Mouse (Mus musculus) hindbrain, embryonic 13.5 days (tissue): ENCODE results near the gene Slc35f1. TPM values are rescaled to one million over a fixed set of nuclear protein-coding genes. Genes with fewer than 3 reads are reported as not detected.

ENCODE experiments used
- ATAC-seq: fragments of 200-750 bp; cut with Nextera tagmentation; 2 replicates; pipeline ENCODE4 v1.8.0; 2017; ENCODE audit warnings: moderate TSS enrichment; ENCODE audit not compliant: low FRiP score
- H3K27ac ChIP-seq: fragments of 300-500 bp; sonication (generic); 2 replicates; pipeline ENCODE4 v1.5.1; 2015; ENCODE audit warnings: inconsistent platforms, mild to moderate bottlenecking, moderate library complexity
- H3K27me3 ChIP-seq: fragments of 300-500 bp; sonication (generic); 2 replicates; pipeline ENCODE4 v1.6.1; 2015; ENCODE audit warnings: mild to moderate bottlenecking, inconsistent platforms
- H3K36me3 ChIP-seq: fragments of 300-500 bp; sonication (generic); 2 replicates; pipeline ENCODE4 v1.6.1; 2015; ENCODE audit warnings: mild to moderate bottlenecking, inconsistent platforms
- H3K4me1 ChIP-seq: fragments of 300-500 bp; sonication (generic); replicated peaks from 2 replicates; pipeline ENCODE4 v1.6.1; 2015; ENCODE audit warnings: inconsistent platforms
- H3K4me2 ChIP-seq: fragments of 300-500 bp; sonication (generic); 2 replicates; pipeline ENCODE4 v1.6.1; 2015; ENCODE audit warnings: inconsistent platforms, mild to moderate bottlenecking, moderate library complexity
- H3K4me3 ChIP-seq: fragments of 300-500 bp; sonication (generic); 2 replicates; pipeline ENCODE4 v1.5.1; 2015; ENCODE audit warnings: mild to moderate bottlenecking, inconsistent platforms
- H3K9ac ChIP-seq: fragments of 300-500 bp; sonication (generic); 2 replicates; pipeline ENCODE4 v1.6.1; 2015; ENCODE audit warnings: mild to moderate bottlenecking, inconsistent platforms
- H3K9me3 ChIP-seq: fragments of 300-500 bp; sonication (generic); 2 replicates; pipeline ENCODE4 v1.6.1; 2016; ENCODE audit warnings: inconsistent platforms
- WGBS: fragments of 180-500 bp; shearing (Covaris S2); methylation state at CpG from one replicate; pipeline ENCODE4 v1.1.7; 2015; 5-methylcytosine and 5-hydroxymethylcytosine counted together
- polyA plus RNA-seq: library from polyadenylated mRNA; unstranded; fragments of >200 nt; fragmentation: Nextera tagmentation; extraction: Ambion mirVana; gene quantifications from 2 replicates; pipeline ENCODE4 v1.2.1, GENCODE M21; 2015

Slc35f1 gene
- polyA plus RNA-seq, 1 experiment from 2014 or later, result 31.6 TPM

GRCm38 (mm10) chr10:52807808-52808207 is 117.5 kb downstream of the Slc35f1 start:
- no peak overlapping the region for H3K4me3 ChIP-seq
- no peaks in the 10 kb centered on the region for H3K36me3 ChIP-seq
- no peaks in the 10 kb centered on the region for H3K9me3 ChIP-seq
- H3K27ac ChIP-seq, result no peak overlapping the region
- 0 out of 2 replicates have a peak, but pooled peaks cover 4% of the 10 kb centered on the region for H3K4me1 ChIP-seq
- H3K9ac ChIP-seq, result no peak overlapping the region
- WGBS, result 32% methylated on average over 2 of the region's 2 CpGs
- ATAC-seq, result no peak
- no peak overlapping the region for H3K4me2 ChIP-seq
- no peaks in the 10 kb centered on the region for H3K27me3 ChIP-seq

- Histone ChIP-seq H3K27me3 (no peaks in the 10 kb centered on the region), H3K9me3 (no peaks in the 10 kb centered on the region), H3K4me2 (no peak overlapping the region), H3K4me1 (no peaks in the 10 kb centered on the region), H3K27ac (no peak overlapping the region), H3K4me3 (no peak overlapping the region), H3K9ac (no peak overlapping the region), H3K36me3 (no peaks in the 10 kb centered on the region)
- WGBS, result 97% methylated on average over 4 of the region's 4 CpGs
- no peak for ATAC-seq
Observed at GRCm38 (mm10) chr10:52812861-52813260, 122.5 kb downstream of the Slc35f1 start.

GRCm38 (mm10) chr10:52814358-52814757 is 124.0 kb downstream of the Slc35f1 start:
- no peaks in the 10 kb centered on the region for H3K9me3 ChIP-seq
- 89% methylated on average over 5 of the region's 5 CpGs for WGBS
- no peak for ATAC-seq
- no peak overlapping the region for H3K4me2 ChIP-seq
- no peaks in the 10 kb centered on the region for H3K36me3 ChIP-seq
- no peak overlapping the region for H3K9ac ChIP-seq
- H3K4me3 ChIP-seq, result no peak overlapping the region
- no peaks in the 10 kb centered on the region for H3K4me1 ChIP-seq
- no peaks in the 10 kb centered on the region for H3K27me3 ChIP-seq
- H3K27ac ChIP-seq, result no peak overlapping the region

DNA sequence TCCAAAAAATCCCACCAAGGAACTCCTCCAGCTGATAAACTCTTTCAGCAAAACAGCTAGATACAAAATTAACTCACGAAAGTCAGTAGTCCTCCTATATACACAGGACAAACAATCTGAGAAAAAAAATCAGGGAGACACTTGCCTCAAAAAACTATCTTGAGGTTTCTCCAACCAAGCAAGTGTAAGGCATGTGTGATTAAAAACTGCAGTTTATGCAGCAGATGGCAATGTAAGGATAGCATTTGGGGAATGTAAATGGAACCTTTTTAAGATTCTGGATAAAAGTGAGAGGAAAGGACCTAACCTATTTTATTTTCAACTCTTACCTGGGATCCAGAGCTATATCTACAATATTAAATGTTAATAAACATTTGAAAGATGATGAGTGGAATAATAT is 129.3 kb downstream of the Slc35f1 start:
- no peak overlapping the region for H3K9ac ChIP-seq
- H3K4me3 ChIP-seq, result no peak overlapping the region
- no peaks in the 10 kb centered on the region for H3K27me3 ChIP-seq
- 89% methylated on average over 1 of the region's 1 CpGs for WGBS
- no peak overlapping the region for H3K4me2 ChIP-seq
- no peak overlapping the region for H3K27ac ChIP-seq
- H3K36me3 ChIP-seq, result no peaks in the 10 kb centered on the region
- H3K4me1 ChIP-seq, result no peaks in the 10 kb centered on the region
- no peaks in the 10 kb centered on the region for H3K9me3 ChIP-seq
- no peak for ATAC-seq

- no peak overlapping the region for H3K9ac ChIP-seq
- H3K27me3 ChIP-seq, result no peaks in the 10 kb centered on the region
- H3K27ac ChIP-seq, result no peak overlapping the region
- H3K9me3 ChIP-seq, result no peaks in the 10 kb centered on the region
- no peak for ATAC-seq
- no peak overlapping the region for H3K4me3 ChIP-seq
- WGBS, result 88% methylated on average over 2 of the region's 2 CpGs
- H3K36me3 ChIP-seq, result no peaks in the 10 kb centered on the region
- no peak overlapping the region for H3K4me2 ChIP-seq
- no peaks in the 10 kb centered on the region for H3K4me1 ChIP-seq
Observed at GRCm38 (mm10) chr10:52822909-52823308, 132.6 kb downstream of the Slc35f1 start.

DNA sequence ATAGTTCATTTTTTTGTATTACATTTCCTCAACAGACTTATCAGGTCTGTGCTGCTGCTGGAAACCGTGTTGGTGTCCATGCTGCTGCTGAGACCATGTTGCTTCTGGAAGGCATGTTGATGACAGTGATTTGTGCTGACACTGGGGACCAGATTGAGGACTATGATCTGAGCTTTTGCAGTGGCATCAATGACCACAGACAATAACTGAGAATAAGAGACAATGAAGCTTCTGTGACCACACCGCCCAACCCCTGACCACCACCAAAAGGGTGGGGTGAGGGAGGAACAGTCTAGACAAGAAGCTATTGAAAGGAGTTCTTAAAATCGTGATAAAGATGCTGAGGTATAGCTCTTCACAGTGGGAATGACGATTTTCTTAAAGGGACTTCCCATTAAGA is 135.4 kb downstream of the Slc35f1 start:
- no peaks in the 10 kb centered on the region for H3K9me3 ChIP-seq
- no peaks in the 10 kb centered on the region for H3K36me3 ChIP-seq
- no peak overlapping the region for H3K4me2 ChIP-seq
- H3K4me3 ChIP-seq, result no peak overlapping the region
- no peaks in the 10 kb centered on the region for H3K4me1 ChIP-seq
- ATAC-seq, result no peak
- 82% methylated on average over 4 of the region's 4 CpGs for WGBS
- H3K9ac ChIP-seq, result no peak overlapping the region
- no peak overlapping the region for H3K27ac ChIP-seq
- no peaks in the 10 kb centered on the region for H3K27me3 ChIP-seq

GRCm38 (mm10) chr10:52840819-52841218 is 150.5 kb downstream of the Slc35f1 start:
- Histone ChIP-seq H3K9me3 (no peaks in the 10 kb centered on the region), H3K36me3 (no peaks in the 10 kb centered on the region), H3K4me3 (no peak overlapping the region), H3K9ac (no peak overlapping the region), H3K4me1 (peaks cover 6% of the 10 kb centered on the region; the same call in 1 of the 2 replicates), H3K4me2 (no peak overlapping the region), H3K27me3 (no peaks in the 10 kb centered on the region), H3K27ac (no peak overlapping the region)
- WGBS, result 33% methylated on average over 2 of the region's 2 CpGs
- ATAC-seq, result no peak

- Histone ChIP-seq H3K27ac (no peak overlapping the region), H3K4me3 (no peak overlapping the region), H3K36me3 (no peaks in the 10 kb centered on the region), H3K4me1 (no peaks in the 10 kb centered on the region), H3K9ac (no peak overlapping the region), H3K4me2 (no peak overlapping the region), H3K9me3 (no peaks in the 10 kb centered on the region), H3K27me3 (no peaks in the 10 kb centered on the region)
- no peak for ATAC-seq
Observed at GRCm38 (mm10) chr10:52851994-52852393, 161.7 kb downstream of the Slc35f1 start.

- H3K4me2 ChIP-seq, result no peak overlapping the region
- no peak overlapping the region for H3K4me3 ChIP-seq
- H3K9ac ChIP-seq, result no peak overlapping the region
- H3K27me3 ChIP-seq, result no peaks in the 10 kb centered on the region
- no peak overlapping the region for H3K27ac ChIP-seq
- no peaks in the 10 kb centered on the region for H3K9me3 ChIP-seq
- H3K4me1 ChIP-seq, result 0 out of 2 replicates have a peak, but pooled peaks cover 8% of the 10 kb centered on the region
- H3K36me3 ChIP-seq, result no peaks in the 10 kb centered on the region
- no peak for ATAC-seq
- WGBS, result 57% methylated on average over 2 of the region's 2 CpGs
Observed at GRCm38 (mm10) chr10:52860851-52861250, 170.5 kb downstream of the Slc35f1 start.

DNA sequence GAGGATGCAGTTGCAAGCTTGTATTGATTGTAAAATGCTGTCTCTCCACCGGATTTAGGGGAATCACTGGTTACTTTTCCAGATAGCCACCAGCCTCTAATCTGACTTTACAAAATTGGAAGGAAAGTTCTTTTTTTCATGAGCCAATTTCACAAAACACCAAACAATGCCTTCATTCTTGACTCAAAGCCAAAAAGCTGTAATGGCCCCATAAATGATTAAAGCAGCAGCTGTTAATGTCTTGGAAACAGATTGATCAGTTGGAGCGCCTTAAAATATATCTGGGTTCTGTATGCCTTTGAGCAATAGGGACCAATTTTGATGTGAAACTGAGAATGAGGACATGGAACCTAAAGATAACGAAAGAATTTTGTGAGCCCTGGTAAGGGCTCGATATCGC is 174.6 kb downstream of the Slc35f1 start:
- H3K36me3 ChIP-seq, result no peaks in the 10 kb centered on the region
- H3K4me1 ChIP-seq, result 0 out of 2 replicates have a peak, but pooled peaks cover 5% of the 10 kb centered on the region
- no peak overlapping the region for H3K9ac ChIP-seq
- no peak overlapping the region for H3K4me2 ChIP-seq
- no peaks in the 10 kb centered on the region for H3K27me3 ChIP-seq
- no peak for ATAC-seq
- no peak overlapping the region; the same call in 1 of the 2 replicates for H3K27ac ChIP-seq
- H3K4me3 ChIP-seq, result no peak overlapping the region
- no peaks in the 10 kb centered on the region for H3K9me3 ChIP-seq
- WGBS, result 81% methylated on average over 5 of the region's 5 CpGs

GRCm38 (mm10) chr10:52871110-52871509 is 180.8 kb downstream of the Slc35f1 start:
- Histone ChIP-seq H3K4me2 (no peak overlapping the region), H3K9me3 (no peaks in the 10 kb centered on the region), H3K4me3 (no peak overlapping the region), H3K27me3 (no peaks in the 10 kb centered on the region), H3K27ac (no peak overlapping the region), H3K9ac (no peak overlapping the region), H3K4me1 (0 out of 2 replicates have a peak, but pooled peaks cover 4% of the 10 kb centered on the region), H3K36me3 (no peaks in the 10 kb centered on the region)
- no peak for ATAC-seq

GRCm38 (mm10) chr10:52874133-52874532 is 183.8 kb downstream of the Slc35f1 start:
- H3K27me3 ChIP-seq, result no peaks in the 10 kb centered on the region
- H3K27ac ChIP-seq, result no peak overlapping the region
- no peak overlapping the region for H3K4me2 ChIP-seq
- peaks cover 20% of the 10 kb centered on the region for H3K4me1 ChIP-seq
- H3K9me3 ChIP-seq, result no peaks in the 10 kb centered on the region
- H3K4me3 ChIP-seq, result no peak overlapping the region
- WGBS, result 57% methylated on average over 9 of the region's 9 CpGs
- no peak overlapping the region for H3K9ac ChIP-seq
- no peak for ATAC-seq
- no peaks in the 10 kb centered on the region for H3K36me3 ChIP-seq

DNA sequence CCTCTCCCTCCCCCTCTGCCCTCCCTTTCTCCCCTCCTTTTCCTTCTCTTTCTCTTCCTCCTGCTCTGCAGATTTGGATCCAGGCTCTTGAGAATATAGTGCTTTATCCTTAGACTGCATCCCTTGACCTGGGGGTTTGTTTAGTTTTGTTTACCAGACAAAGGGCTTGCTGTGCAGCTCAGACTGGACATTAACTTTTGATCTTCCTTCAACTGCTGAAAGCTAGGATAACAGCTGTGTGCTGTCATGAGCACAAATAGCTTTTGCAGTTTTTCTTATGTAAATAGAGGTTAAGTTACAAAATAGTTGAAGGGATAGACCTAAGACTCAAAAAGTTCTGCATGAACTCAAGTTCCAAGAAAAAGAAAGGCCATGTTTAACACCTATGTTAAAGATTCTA is 184.4 kb downstream of the Slc35f1 start:
- no peak for ATAC-seq
- H3K9me3 ChIP-seq, result no peaks in the 10 kb centered on the region
- H3K4me3 ChIP-seq, result no peak overlapping the region
- H3K4me1 ChIP-seq, result peaks cover 20% of the 10 kb centered on the region
- no peak overlapping the region for H3K27ac ChIP-seq
- no peaks in the 10 kb centered on the region for H3K27me3 ChIP-seq
- H3K4me2 ChIP-seq, result no peak overlapping the region
- H3K36me3 ChIP-seq, result no peaks in the 10 kb centered on the region
- H3K9ac ChIP-seq, result no peak overlapping the region
